Mouse (Mus musculus) fibroblast of lung, adult 2 months (primary cell): ENCODE results near the gene Errfi1.

Source experiments
- DNase-seq: peaks from one replicate; pipeline ENCODE4 v3.0.0-alpha.2; 2011; ENCODE audit warnings: low read depth

The Errfi1 gene

GRCm38 (mm10) chr4:150917336-150918027 is 63.8 kb downstream of the Errfi1 start:
- DNase-seq: no peak
